Mouse (Mus musculus) heart, adult 2 months (tissue): ENCODE data around the gene Camta1.

ENCODE experiments used
- CTCF ChIP-seq: fragments of 200-600 bp; IDR thresholded peaks from 2 replicates; pipeline ENCODE4 v1.8.1; 2022; ENCODE audit warnings: antibody characterized with exemption, mild to moderate bottlenecking, moderate library complexity
- POLR2A ChIP-seq: fragments of 200-500 bp; IDR thresholded peaks from 2 replicates; pipeline ENCODE4 v1.6.1; 2011; ENCODE audit warnings: mild to moderate bottlenecking, low read depth, low read length, control low read depth; ENCODE audit not compliant: insufficient read depth

- TF ChIP-seq CTCF (no peak), POLR2A (no peak)
Measured at GRCm38 (mm10) chr4:151454065-151454464, 407.6 kb downstream of the Camta1 start.
